Mouse (Mus musculus): ENCODE results near the gene Cyp4f16.
"Not testable (repeated sequence)": the region's sequence is repeated elsewhere in the genome, so short reads cannot be mapped to it uniquely, and the experiment has no call there.

Cyp4f16 gene

GRCm38 (mm10) chr17:32536051-32536866, at the start of gene Cyp4f16:
Gene Cyp4f16 (plus strand): TSS chr17:32536558.
- DNase-seq: peak; percentile 86 to 90

- DNase-seq: no peak
Measured at GRCm38 (mm10) chr17:32492349-32492980, 43.9 kb upstream of the Cyp4f16 start.

- DNase-seq: peak; percentile 57 to 75
Measured at GRCm38 (mm10) chr17:32494601-32495000, 41.8 kb upstream of the Cyp4f16 start.

- not testable (repeated sequence) for DNase-seq
Measured at GRCm38 (mm10) chr17:32500511-32500910, 35.8 kb upstream of the Cyp4f16 start.

- no peak for DNase-seq
Measured at GRCm38 (mm10) chr17:32501051-32501450, 35.3 kb upstream of the Cyp4f16 start.

GRCm38 (mm10) chr17:32503111-32503510, 33.2 kb upstream of the Cyp4f16 start:
- DNase-seq: no peak

GRCm38 (mm10) chr17:32505851-32506728, 30.3 kb upstream of the Cyp4f16 start, which contains the start of gene Cyp4f17:
Gene Cyp4f17 (plus strand): TSS chr17:32506050.
- peak; percentile 8 to 11 for DNase-seq

GRCm38 (mm10) chr17:32506729-32507245, 29.6 kb upstream of the Cyp4f16 start:
- DNase-seq: no peak

GRCm38 (mm10) chr17:32516126-32516525, 20.2 kb upstream of the Cyp4f16 start:
- no peak for DNase-seq

GRCm38 (mm10) chr17:32521981-32522380, 14.4 kb upstream of the Cyp4f16 start:
- no peak for DNase-seq

- no peak for DNase-seq
Measured at GRCm38 (mm10) chr17:32522386-32522785, 14.0 kb upstream of the Cyp4f16 start.

- DNase-seq: no peak
Measured at GRCm38 (mm10) chr17:32522816-32523215, 13.5 kb upstream of the Cyp4f16 start.

GRCm38 (mm10) chr17:32523895-32524294, 12.5 kb upstream of the Cyp4f16 start:
- no peak for DNase-seq

GRCm38 (mm10) chr17:32526341-32526740, 10.0 kb upstream of the Cyp4f16 start:
- DNase-seq: not testable (repeated sequence)

- DNase-seq: no peak
Measured at GRCm38 (mm10) chr17:32527748-32528147, 8.6 kb upstream of the Cyp4f16 start.

GRCm38 (mm10) chr17:32528408-32529337, 7.7 kb upstream of the Cyp4f16 start:
- peak; percentile 95 to 97 for DNase-seq

GRCm38 (mm10) chr17:32532356-32532755, 4.0 kb upstream of the Cyp4f16 start:
- not testable (repeated sequence) for DNase-seq

- no peak for DNase-seq
Measured at GRCm38 (mm10) chr17:32534068-32534467, 2.3 kb upstream of the Cyp4f16 start.

- DNase-seq: peak; percentile 26 to 38
Measured at GRCm38 (mm10) chr17:32536867-32537250, 501 bp downstream of the Cyp4f16 start.

- DNase-seq: not testable (repeated sequence)
Measured at GRCm38 (mm10) chr17:32544792-32545191, 8.4 kb downstream of the Cyp4f16 start.

GRCm38 (mm10) chr17:32550377-32550776, 14.0 kb downstream of the Cyp4f16 start:
- DNase-seq: not testable (repeated sequence)

All from cerebellum, postnatal 36 days (tissue).